Mouse (Mus musculus) sigmoid colon, adult 10 weeks (tissue): ENCODE data around the gene Nicn1. TPM values are rescaled to one million over a fixed set of nuclear protein-coding genes. Genes with fewer than 3 reads are reported as not detected.

Experiments used
- polyA plus RNA-seq: library from polyadenylated mRNA; stranded (reverse); fragments of 350-450 nt; fragmentation: Illumina TruSeq; extraction: RNeasy Lipid Tissue Mini Kit (QIAGEN cat#74804); gene quantifications from one replicate; pipeline ENCODE4 v1.2.3, GENCODE M21; 2014; ENCODE audit warnings: low read depth, low replicate concordance

Nicn1 gene
- 13.2 TPM for polyA plus RNA-seq

DNA sequence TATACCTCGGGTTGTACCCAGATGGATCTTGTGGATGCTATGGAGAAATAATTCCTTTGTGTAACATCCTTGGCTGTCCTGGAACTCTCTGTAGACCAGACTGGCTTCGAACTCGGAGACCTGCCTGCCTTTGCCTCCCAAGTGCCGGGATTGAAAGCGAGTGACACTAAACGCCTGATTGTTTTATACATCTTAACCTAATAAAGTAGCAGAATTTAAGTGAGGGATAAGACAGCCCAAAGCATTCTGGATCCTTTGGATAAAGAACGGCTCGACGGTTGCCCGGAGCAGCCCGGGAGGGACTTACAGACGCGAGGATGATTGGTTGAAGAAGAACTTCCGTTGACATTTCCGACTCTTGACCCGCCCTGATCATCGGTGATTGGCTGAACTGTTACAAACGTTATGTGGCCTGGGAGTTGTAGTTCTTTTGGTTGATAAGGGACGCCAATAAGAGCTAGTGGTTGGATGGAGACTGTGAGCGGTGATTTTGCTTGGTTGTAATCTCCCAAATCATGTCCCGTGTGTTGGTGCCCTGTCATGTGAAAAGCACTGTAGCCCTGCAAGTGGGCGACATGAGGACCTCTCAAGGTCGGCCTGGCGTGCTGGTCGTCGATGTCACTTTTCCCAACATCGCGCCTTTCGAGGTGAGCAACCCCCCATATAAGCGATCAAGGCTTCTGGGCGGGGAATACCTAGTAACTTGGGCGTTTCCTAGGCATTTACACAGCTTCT lies at the start of gene Nicn1:
Gene Nicn1, plus strand, starts transcription at position 414 of the 735 bp plus-strand sequence.

DNA sequence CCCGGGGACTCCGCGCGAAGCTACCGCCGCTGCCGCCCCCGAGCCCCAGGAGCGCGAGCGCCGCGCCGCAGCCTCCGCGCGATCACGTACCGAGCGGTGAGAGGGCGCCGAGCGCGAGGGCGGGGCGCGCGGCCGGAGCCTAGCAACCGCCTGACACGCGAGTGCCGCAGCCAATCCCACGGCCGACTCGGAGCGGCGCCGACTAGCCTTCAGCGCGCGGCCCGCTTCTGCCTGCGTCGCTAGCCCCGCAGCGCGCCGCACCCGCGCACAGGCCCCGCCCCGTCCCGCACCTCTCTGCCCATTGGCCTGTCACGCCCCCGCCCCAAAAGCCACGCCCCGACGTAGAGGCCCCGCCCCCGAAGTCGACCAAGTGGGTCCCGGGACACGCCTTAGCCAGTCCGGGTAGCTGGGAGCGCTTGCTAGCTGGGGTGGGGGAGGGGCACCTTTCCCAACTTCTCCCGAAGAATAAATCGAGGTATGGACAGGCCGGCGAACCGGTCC lies 26.5 kb upstream of the Nicn1 start, which contains the start of gene Dag1:
Gene Dag1, minus strand, starts transcription at position 269 of the 501 bp plus-strand sequence.

DNA sequence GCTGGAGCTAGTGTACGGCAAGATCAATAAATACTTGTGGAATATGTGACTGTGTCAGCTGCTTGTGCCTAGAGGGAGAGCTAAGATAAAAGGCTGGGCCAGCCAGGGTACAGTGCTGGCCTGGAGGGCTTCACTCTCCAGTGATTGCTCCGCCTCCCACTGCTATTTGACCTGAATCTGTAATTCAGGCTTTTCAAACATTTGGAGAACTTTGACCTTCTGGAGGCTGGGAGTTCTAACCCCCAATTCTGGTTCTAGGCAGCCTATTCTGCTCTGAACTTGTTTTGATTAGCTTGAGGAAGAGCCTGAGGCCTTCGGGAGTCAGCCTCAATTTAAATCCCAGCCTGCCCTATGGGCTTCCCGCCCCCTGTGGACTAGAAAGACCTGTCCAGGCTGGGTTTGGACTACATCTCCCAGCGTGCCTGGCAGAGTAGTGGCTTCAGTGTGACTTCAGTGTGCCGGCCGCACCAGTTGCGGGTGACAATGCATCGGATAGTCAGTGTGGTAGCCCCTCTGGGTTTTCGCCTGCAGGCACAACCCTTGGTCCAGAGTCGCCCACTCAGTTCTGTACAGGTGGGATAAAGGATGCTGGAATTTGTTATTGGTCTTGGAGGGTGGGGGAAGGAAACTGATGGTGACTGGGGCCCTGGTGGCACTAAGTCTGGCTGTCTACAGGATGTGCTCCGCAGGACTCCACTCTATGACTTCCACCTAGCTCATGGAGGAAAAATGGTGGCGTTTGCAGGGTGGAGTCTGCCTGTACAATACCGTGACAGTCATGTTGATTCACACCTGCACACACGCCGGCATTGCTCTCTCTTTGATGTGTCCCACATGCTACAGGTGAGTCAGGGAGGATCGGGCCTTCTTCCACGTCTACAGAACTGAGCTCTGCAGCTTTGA lies 6.5 kb downstream of the Nicn1 start, which contains the start of gene Amt:
Gene Amt, plus strand, starts transcription at position 401 of the 903 bp plus-strand sequence.

DNA sequence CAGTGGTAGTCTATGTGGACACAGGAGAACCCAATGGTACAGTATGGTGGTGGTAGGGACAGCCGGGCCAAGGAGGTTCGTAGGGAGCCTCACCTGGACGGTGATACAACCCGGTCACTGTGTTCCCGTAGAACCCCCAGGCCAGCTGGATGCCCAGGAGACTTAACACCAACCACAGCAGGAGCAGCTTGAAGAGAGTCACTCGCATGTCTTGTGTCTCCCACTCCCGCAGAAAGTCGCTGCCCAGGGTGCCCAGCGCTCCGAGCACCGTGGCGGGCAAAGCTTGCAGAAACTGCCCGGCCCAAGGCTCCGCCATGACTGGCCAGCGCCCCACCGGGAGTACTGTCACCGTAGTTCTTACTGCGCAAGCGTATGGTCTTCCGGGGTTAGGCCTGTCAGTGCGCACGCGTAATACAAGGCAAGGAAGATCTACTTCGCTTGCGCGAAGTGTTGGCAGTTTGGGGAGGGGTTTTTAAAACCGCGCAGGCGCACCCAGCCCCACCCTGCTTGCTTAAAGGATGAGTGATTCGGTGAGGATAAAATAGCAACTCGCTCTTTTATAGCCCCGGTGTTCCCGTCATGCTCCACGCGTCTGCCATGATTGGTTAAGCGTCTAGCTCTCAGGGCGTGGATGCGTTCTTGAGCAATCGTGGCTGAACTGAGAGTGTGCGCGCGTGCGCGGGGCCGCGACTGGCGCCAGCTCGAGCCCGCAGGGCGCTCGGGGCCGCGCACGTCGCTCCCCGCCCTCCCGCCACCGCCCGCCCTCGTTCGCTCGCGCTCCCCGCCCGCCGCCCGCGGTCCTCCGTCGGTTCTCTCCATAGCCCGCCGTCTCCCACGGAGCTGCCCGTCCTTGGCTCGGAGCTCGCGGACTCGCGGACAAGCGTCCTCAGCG lies 15.6 kb downstream of the Nicn1 start, which contains the start of the genes Rhoa and Tcta:
Gene Rhoa, plus strand, starts transcription at position 501 of the 892 bp plus-strand sequence.
Gene Tcta, minus strand, starts transcription at position 532 of the 892 bp plus-strand sequence.

DNA sequence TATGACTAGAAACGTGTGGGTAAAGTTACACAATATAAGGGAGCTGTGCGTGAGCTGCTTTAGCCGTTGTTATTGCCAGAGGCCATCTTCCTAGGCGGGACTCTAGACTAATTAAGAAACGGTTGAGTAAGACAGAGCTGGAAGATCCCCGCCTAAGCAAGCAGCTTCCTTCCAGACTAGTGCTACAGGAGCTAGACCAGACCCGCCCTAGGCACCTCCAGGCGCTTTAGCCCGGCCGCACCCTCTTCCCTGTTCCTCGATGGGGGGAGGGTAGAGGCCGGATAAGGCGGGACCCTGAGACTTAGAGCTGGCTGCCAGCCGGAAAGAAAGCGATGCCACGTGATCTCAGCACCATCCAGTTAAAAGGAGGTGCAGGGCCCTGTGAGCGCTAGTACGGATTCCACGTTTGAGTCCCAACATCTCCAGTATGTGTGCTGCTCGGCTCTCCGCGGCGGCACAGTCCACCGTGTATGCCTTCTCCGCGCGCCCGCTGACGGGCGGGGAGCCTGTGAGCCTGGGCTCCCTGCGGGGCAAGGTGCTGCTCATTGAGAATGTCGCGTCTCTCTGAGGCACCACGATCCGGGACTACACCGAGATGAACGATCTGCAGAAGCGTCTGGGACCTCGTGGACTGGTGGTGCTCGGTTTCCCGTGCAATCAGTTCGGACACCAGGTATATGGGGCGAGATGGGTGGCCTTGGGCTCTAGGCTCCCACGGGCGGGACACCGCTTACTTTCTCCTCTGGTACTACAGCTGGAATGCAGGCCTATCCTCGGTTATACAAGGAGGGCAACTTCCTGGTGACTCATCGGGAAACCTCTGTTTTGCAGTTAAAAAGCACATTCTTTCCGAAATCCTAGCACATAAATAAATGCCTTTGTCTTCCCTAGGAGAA lies 48.9 kb downstream of the Nicn1 start, which contains the start of gene Gpx1:
Gene Gpx1, plus strand, starts transcription at position 18 of the 896 bp plus-strand sequence.

Other genes starting within 250 kb of the Nicn1 start
- gene Gmppb, start 241.2 kb upstream of the Nicn1 start, polyA plus RNA-seq = 1.2 TPM
- gene Amigo3, start 237.3 kb upstream of the Nicn1 start, polyA plus RNA-seq = 0.28 TPM
- not detected for gene Mst1, start 210.0 kb upstream of the Nicn1 start, polyA plus RNA-seq
- gene Rnf123, start 207.1 kb upstream of the Nicn1 start, polyA plus RNA-seq = 0.60 TPM
- gene Apeh, start 195.8 kb upstream of the Nicn1 start, polyA plus RNA-seq = 24.7 TPM
- gene Bsn, start 100.0 kb upstream of the Nicn1 start, polyA plus RNA-seq = 0.79 TPM
- gene Dag1, start 26.5 kb upstream of the Nicn1 start, polyA plus RNA-seq = 38.0 TPM
- gene Amt, start 6.4 kb downstream of the Nicn1 start, polyA plus RNA-seq = 4.4 TPM
- 568 TPM for gene Rhoa, start 15.7 kb downstream of the Nicn1 start, polyA plus RNA-seq
- 19.7 TPM for gene Tcta, start 15.7 kb downstream of the Nicn1 start, polyA plus RNA-seq
- 14.4 TPM for gene Gpx1, start 48.5 kb downstream of the Nicn1 start, polyA plus RNA-seq
- gene Usp4, start 57.4 kb downstream of the Nicn1 start, polyA plus RNA-seq = 72.3 TPM
- 1.5 TPM for gene 1700102P08Rik, start 102.4 kb downstream of the Nicn1 start, polyA plus RNA-seq
- not detected for gene Ccdc36, start 138.1 kb downstream of the Nicn1 start, polyA plus RNA-seq
- not detected for gene BC048562, start 146.1 kb downstream of the Nicn1 start, polyA plus RNA-seq
- gene Ccdc71, start 170.1 kb downstream of the Nicn1 start, polyA plus RNA-seq = 4.0 TPM
- gene Klhdc8b, start 171.2 kb downstream of the Nicn1 start, polyA plus RNA-seq = 1.5 TPM
- gene Lamb2, start 189.3 kb downstream of the Nicn1 start, polyA plus RNA-seq = 5.1 TPM
- gene Usp19, start 200.2 kb downstream of the Nicn1 start, polyA plus RNA-seq = 12.2 TPM
- gene Qars, start 217.3 kb downstream of the Nicn1 start, polyA plus RNA-seq = 103 TPM
- 57.5 TPM for gene Qrich1, start 226.4 kb downstream of the Nicn1 start, polyA plus RNA-seq